Mouse (Mus musculus) kidney, postnatal 14 days (tissue): Measurements from ENCODE around the gene Fdx1l.
A peak's percentile ranks its signal among the peaks of the same experiment; 100 is the strongest.
"Not testable (repeated sequence)": the region's sequence is repeated elsewhere in the genome, so short reads cannot be mapped to it uniquely, and the experiment has no call there.

ENCODE experiments used
- DNase-seq: peaks from one replicate; pipeline ENCODE4 v3.0.0; 2022; ENCODE audit warnings: mixed read lengths

Fdx1l gene

DNA sequence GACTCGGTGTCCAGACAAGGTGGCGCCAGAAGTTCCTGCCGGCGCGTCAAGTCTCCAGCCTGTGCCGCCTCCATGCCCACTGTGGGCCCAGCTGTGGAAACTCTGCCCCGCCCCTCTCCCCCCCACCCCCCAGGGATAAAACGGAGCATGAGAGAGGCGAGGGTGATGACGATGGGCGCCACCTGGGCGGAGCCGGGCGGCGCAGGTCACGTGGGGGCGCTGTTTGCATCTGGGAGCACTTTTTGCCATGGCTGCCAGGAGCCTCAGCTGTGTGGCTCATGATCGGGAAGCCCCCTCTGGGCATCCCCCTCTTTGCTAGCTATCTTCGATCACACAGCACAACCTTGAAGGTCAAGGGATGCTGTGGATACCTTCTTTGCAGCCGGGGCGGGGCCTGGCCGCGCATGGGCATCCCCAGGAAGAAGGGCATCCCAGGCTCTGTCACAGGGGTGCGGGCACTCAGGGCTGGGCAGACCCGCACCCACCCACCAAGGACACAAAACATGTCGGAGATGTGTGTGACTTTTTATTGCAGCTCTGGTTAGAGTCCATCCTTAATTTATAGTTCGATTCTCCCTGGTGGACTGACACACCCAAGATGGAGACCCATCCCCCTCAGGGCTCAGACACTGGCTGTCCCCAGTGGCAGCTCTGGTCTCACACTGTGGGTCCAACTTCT is 6.3 kb downstream of the Fdx1l start, which contains the start of gene Zglp1:
Gene Zglp1, minus strand, starts transcription at position 88 of the 679 bp plus-strand sequence.
- no peak for DNase-seq

DNA sequence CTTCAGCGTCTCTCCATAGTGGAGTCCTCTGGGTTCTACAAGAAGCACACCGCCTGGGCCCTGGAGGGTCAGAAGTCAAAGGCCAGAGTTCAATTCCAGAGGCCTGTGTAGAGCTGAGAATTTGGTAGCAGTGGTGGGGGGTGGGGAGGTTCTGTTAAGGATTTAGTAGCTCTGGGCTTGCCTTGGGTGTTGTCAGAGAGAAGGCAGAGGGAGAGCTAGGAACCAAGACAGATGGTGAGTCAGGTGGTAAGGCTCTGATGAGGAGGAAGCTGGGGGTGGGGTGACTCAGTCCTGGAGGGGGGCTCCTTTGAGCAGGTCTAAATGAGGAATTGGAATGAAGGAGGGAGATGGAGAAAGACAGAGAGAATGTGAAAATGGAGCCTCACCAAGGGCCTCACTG is 10.5 kb downstream of the Fdx1l start:
- no peak for DNase-seq

DNA sequence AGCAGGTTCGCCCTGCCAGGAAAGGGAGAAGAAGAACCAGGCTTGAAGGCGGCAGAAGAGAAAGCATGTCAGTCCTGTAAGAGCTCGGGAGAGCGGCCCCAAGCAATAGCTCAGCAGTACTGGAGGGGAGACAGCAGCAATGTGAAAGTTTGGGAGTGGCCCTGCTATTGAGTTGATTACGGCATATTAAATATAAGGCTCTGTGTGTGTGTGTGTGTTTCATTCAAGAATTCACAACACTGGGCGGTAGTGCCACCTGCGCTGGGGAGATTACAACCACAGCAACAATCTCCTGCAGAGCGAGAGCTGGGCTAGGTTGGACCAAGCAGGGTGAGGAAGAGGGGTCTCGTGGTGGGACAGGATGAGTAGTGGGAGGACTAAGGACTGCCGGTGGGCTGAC is 21.8 kb downstream of the Fdx1l start:
- DNase-seq, result no peak

DNA sequence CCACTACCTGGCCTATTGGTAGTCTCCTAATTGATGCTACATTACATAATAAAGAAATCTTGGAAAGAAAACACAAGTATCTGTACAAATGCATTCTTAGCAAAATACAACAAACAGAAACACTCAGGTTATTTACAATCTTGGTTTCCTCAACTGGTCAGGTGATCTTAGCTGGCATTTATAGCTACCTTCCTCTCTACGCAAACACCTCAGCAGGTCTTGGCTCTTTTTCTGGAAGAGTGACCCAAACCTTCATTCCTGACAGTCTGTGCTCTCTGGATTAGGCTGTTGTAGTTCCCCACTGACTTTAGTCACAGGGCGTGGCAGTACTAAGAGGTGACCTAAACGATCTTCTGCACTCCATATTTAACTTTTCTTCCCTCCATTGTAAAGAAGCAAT is 28.2 kb downstream of the Fdx1l start:
- DNase-seq, result no peak

DNA sequence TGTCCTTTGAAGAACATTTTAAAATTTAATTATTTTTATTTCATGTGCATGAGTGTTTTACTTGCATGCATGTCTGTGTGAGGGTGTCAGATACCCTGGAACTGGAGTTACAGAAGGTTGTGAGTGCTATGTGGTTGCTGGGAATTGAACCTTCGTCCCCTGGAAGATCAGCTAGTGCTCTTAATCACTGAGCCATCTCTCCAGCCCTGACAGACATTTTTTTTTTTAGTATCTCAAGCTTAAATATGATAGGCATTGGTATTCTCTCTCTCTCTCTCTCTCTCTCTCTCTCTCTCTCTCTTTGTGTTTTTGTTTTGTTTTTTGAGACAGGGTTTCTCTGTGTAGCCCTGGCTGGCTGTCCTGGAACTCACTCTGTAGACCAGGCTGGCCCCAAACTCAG is 28.6 kb downstream of the Fdx1l start:
- DNase-seq, result not testable (repeated sequence)

DNA sequence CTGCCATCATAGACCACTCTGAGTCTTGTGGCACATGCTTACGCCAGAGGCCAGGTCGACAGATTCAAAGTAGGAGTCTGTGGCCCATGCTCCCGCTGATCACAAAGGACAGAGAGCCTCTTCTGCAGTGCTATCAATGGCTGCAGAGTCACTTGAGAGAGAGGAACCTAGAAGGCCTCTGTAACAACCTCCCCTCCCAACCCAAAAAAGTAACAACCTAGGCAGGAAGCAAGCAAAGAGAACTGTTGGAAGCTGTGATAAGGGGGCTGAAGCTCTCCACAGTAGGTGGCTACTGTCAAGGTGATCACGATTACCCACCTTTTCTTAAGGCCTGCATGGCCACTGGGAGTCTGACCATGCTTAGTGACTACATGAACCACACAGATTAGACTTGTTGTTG is 29.9 kb downstream of the Fdx1l start:
- no peak for DNase-seq

DNA sequence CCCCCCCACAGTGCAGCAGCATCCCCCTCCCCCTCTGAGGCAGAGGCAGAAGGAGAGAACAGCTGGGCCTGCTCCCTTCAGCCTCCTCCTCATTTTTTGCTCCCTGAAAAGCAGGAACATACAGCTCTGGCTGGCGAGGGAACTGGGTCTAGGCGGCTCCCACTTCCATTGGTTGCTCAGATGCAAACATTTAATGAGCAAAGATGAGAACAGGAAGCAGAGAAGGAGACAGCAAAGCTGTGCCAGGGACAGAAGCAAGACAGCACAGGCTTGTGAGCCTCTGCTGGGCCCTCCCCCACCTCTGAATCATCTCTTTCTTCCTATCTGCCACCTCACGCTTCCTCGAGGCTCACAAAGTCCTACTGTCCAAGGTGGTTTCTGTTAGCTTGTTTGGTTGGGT is 32.1 kb downstream of the Fdx1l start:
- no peak for DNase-seq

DNA sequence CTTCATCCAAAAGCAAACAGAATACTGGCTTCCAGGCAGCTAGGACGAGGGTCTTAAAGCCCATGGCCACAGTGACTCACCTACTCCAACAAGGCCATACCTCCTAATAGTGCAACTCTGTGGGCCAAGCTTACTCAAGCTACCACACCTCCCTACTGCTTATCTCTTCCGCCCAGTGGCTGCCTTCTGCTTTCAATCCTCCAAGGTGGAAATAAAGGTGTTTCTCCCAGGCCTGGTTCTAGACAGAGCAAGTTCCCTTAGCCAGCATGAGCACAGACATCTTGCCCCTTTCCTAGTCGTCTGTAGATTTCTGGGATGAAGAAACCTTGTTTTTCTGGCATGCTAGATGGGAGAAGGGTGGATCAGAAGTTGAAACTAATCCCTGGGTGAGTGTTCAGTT is 33.6 kb downstream of the Fdx1l start:
- DNase-seq, result no peak

DNA sequence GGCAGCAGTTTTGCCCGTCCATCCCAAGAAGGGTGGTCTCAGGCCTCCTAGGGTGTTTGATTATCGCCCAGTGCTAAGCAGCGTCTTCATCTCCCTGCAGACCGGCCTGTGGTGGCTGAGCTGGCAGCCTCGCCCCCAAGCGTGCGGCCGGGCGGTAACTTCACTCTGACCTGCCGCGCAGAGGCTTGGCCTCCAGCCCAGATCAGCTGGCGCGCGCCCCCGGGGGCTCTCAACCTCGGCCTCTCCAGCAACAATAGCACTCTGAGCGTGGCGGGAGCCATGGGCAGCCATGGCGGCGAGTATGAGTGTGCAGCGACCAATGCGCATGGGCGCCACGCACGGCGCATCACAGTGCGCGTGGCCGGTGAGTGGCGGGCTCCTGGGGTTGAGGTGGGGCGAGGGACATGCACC is 35.9 kb downstream of the Fdx1l start:
- peak; percentile 67 for DNase-seq

DNA sequence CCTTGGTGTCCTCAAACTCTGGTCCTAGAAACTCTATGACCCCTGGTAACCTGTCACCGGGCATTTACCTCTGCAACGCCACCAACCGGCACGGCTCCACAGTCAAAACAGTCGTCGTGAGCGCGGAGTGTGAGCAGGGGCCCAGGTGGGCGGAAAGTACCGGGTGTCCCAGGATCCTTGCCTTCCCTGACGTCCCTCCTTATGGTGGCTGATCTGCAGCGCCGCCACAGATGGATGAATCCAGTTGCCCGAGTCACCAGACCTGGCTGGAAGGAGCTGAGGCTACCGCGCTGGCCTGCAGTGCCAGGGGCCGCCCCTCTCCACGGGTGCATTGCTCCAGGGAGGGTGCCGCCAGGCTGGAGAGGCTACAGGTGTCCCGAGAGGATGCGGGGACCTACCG is 36.7 kb downstream of the Fdx1l start:
- no peak for DNase-seq

DNA sequence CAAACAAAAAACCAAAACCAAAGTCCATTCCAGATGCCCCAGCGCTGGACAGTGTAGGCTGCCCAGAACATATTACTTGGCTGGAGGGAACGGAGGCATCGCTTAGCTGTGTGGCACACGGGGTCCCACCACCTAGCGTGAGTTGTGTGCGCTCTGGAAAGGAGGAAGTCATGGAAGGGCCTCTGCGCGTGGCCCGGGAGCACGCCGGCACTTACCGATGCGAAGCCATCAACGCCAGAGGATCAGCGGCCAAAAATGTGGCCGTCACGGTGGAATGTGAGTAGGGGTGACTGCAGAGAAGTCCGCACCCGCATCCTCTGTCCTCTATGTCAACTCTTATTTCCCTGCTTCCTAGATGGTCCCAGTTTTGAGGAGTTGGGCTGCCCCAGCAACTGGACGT is 37.3 kb downstream of the Fdx1l start:
- no peak for DNase-seq

DNA sequence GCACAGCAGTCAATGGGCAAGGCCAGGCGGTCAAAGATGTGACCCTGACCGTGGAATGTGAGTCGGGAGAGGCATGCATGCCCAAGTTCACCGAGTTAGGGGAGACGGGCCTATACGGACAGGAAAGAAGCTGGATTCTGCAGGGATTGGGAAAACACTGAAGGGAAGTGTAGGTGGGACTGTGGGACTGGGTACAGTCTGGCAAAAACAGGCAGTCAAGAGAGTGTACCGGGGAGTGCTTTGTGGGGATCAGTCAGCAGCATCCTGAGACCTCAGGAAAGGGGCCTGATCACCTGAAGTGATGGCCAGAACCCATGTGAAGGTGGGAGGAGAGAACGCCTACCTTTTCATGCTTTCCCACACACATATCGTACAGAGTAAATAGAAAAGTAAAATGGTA is 37.8 kb downstream of the Fdx1l start:
- no peak for DNase-seq

DNA sequence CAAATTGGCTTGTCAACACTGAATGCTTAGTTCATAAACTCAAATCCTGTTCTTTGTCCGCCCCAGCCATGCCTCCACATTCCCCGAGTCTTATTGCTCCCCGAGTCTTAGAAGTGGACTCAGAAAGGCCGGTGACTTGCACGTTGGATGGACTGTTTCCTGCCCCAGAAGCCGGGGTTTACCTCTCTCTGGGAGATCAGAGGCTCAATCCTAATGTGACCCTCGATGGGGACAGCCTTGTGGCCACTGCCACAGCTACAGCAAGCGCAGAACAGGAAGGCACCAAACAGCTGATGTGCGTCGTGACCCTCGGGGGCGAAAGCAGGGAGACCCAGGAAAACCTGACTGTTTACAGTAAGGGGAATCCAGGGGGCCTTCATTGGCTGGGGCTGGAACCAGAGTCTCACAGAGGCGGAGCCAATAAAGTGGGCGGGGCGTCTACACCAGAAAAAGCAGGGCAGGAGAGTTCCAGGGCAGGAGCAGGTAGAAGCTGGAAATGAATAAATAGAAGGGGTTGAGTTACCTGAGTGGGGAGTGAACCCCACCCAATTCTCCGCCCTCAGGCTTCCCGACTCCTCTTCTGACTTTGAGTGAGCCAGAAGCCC is 38.8 kb downstream of the Fdx1l start:
- no peak for DNase-seq

DNA sequence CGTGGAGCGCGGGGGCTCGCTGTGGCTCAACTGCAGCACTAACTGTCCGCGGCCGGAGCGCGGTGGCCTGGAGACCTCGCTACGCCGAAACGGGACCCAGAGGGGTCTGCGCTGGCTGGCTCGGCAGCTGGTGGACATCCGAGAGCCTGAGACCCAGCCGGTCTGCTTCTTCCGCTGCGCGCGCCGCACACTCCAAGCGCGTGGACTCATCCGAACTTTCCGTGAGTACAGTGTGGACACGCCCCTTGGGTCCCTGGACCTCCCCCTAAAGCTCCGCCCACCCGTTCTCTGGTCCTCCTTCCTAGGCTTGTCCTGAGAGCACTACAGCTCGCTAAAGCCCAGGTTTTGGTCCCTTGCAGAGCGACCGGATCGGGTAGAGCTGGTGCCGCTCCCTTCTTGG is 40.3 kb downstream of the Fdx1l start:
- DNase-seq, result peak; percentile 93

DNA sequence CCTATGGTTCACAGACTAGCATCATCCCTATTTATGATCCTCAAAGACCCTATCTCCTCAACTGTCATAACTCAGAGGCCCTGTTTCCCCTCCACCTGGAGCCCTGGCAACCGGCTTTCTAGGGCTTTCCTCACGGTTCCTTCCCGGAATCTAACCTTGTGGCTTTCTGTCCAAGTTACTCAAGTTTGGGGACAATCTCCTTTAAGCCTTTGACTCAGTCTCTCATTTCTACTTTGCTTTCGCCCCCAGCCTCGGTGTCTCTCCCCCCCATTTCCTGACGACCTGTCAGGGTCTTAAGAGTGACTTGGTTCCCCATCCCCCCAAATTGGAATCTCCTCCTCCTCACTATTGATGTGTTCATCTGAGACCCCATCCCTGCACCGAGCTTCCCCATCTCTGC is 40.9 kb downstream of the Fdx1l start:
- DNase-seq, result no peak

DNA sequence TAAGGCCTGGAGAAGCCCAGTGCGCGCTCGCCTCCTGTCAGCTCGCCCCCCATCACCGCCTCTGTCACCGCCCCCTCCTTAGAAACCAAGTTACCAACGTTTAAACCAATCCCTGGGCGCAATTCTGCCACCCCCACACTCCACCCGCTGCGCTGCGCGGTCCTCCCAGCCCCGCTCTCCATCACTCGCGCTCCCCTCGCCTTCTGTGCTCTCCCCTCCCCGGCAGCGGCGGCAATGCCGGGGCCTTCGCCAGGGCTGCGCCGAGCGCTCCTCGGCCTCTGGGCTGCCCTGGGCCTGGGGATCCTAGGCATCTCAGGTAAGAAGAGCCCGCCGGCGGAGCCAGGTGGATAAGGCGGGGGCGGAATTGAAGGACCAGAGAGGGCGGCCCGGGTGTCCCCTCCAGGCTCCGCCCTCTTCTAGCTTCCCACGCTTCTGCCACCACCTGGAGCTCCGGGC is 41.5 kb downstream of the Fdx1l start, which contains the start of gene Icam5:
Gene Icam5, plus strand, starts transcription at position 178 of the 456 bp plus-strand sequence.
- DNase-seq, result no peak

DNA sequence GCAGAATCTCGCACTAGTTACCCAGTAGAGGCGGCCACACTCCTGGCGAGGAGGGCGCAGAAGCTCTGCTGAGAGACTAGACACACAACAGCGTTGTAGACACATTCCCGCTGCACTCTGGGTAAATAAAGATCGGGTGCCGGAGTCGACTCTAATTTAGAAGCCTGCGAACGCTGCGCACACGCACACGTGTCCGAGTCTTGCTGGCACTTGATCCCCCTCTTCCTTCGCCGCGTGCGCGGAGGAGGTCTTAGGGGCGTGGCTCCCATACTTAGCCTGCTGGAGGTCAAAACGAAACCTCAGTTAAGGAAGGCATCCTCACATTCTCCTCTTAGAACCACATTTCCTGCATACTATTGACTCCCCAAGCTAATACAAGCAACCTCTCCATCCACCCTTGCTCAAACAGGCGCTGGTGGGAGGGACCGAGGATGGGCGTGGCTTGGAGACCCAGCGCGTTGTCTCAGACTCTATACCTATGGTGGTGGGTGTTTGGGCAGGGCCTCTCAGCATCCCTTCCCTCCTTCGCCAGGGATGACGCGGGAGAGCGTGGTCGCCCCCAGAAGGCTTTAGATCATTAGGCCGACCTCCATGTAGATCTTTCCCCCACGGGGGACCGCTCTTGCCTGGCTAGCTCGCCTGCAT is 42.0 kb downstream of the Fdx1l start:
- DNase-seq, result peak; percentile 68

DNA sequence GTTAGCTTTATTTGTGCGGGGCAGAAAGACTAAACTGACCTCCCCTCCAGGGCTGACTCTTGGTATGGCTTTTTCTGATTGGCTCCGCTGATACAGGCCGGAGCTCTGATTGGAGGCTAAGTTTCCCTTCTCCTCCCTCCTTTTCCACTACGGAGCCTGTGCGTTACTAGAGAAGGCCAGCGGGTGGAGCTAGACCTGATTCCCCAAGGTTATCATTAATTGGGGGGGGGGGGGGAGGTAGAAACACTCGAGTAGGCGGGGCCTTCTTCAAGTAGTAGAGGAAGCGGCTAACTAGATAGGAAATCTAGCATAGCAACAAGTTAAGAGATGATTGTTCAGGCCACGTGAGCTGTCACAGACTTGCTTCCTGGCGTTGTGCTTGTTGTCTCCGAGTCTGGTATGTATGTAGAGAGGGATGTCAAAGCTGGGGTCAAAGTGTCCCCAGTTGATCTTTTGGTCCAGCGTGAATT is 42.6 kb downstream of the Fdx1l start:
- DNase-seq, result peak; percentile 93

DNA sequence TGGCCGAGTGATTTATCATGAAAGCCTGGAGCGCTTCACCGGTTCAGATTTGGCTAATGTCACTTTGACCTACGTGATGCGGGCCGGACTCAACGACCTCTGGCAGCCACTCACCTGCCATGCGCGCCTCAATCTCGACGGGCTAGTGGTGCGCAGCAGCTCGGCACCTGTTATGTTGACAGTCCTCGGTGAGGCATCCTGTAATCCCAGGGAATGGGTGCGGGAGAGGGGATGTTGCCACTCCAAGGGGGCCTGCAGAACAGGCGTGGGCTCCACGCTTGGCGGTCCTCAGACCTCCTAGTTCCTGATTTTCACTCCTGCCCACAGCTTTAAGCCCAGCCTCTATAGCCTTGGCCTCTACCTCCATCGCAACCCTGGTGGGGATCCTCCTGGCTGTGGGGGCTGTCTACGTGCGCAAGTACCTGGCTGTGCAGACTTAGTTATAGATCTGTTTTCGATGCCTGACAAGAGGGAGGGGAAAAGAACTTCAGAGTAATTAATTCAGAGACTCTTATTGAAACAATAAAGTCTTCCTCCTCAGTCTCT is 43.3 kb downstream of the Fdx1l start:
- DNase-seq, result no peak

DNA sequence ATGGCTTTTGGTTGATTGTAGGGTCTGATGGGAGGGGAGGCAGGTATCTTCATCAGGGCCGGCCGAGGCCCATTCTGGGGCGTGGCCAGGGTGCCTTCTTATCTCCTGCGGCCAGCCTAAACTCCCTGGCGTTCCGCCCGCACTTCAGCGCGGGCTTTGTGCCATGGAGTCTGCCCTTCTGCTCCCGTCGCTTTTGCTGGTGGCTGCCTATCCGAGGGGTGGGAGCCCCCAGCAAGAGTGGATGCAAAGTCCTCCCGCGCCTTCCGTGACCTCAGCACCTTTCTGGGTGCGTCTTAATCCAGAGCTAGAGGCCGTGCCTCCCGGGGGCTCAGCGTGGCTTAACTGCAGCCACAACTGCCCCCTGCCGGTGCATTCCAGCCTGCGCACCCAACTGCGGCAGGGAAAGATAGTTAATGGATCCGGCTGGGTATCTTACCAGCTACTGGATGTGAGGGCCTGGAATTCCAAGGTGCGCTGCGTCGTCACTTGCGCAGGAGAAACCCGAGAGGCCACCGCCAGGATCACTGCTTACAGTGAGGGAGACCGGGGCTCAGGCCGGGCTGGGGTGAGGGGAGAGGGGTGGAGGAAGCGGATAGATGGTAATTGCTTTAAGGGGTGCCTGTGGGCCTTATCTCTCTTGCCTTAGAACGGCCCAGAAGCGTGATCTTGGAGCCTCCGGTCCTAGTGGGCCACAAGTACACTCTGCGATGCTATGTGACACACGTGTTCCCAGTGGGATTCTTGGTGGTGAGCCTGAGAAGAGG is 43.9 kb downstream of the Fdx1l start, which contains the start of gene Icam4:
Gene Icam4, plus strand, starts transcription at position 83 of the 764 bp plus-strand sequence.
- peak; percentile 89 for DNase-seq

DNA sequence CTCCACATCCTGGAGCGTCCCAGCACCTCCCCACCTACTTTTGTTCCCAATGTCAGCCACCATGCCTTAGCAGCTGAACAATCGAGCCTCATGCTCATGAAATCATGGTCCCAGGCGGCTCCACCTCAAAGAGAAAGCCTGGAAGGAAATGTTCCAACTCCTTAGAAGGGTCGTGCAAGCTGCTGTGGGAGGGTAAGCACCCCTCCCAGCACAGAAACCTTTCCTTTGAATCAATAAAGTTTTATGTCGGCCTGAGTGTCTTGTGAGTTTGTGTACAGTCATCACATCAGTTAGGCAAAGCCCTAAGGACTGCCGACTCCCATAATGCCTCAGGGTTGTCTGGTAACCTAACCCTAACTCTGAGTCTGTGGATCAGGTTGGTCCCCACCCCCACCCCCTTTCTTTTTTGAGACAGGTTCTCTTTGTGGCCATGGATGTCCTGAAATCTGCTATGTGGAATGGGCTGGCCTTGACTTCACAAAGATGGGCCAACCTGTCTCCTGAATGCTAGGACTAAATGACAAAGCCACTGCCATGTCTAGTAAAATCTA is 44.8 kb downstream of the Fdx1l start:
- DNase-seq, result no peak

DNA sequence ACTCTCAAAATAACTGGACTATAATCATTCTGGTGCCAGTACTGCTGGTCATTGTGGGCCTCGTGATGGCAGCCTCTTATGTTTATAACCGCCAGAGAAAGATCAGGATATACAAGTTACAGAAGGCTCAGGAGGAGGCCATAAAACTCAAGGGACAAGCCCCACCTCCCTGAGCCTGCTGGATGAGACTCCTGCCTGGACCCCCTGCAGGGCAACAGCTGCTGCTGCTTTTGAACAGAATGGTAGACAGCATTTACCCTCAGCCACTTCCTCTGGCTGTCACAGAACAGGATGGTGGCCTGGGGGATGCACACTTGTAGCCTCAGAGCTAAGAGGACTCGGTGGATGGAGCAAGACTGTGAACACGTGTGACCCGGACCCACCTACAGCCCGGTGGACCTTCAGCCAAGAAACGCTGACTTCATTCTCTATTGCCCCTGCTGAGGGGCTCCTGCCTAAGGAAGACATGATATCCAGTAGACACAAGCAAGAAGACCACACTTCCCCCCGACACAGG is 45.6 kb downstream of the Fdx1l start:
- DNase-seq, result no peak
